ENCODE assay signal across 8 mouse cellular contexts in genomic region chr3:127498742-127499400, GRCm38 (mm10). TPM values are rescaled to one million over a fixed set of nuclear protein-coding genes. Genes with fewer than 3 reads are reported as not detected.
DNase-seq lines count a peak whose midpoint lies in the region; ATAC-seq lines count a peak whose summit lies in the region.

Ank2 (minus strand) TSS chr3:127499350.

- 0 out of 2 replicates have a peak within 1 kb of the TSS, but pooled peaks have one; percentile 3 for H3K27ac ChIP-seq in forebrain, embryonic 13.5 days
- peak within 1 kb of the TSS; percentile 85 for H3K27ac ChIP-seq in heart, embryonic 16.5 days (ENCODE audit: low read length)

- H3K4me3 ChIP-seq in forebrain, embryonic 13.5 days, result peak within 1 kb of the TSS; percentile 68
- H3K4me3 ChIP-seq in heart, embryonic 16.5 days (ENCODE audit: low read length), result peak within 1 kb of the TSS; percentile 70

- H3K9ac ChIP-seq in forebrain, embryonic 13.5 days, result peak within 1 kb of the TSS; percentile 85
- peak within 1 kb of the TSS; percentile 86 for H3K9ac ChIP-seq in heart, embryonic 16.5 days (ENCODE audit: low read length)

- peaks cover 12% of the 10 kb centered on the region for H3K27me3 ChIP-seq in forebrain, embryonic 13.5 days
- H3K27me3 ChIP-seq in heart, embryonic 16.5 days (ENCODE audit: control insufficient read depth, insufficient read depth, low read length), result peaks cover 8% of the 10 kb centered on the region

- peaks cover 5% of the 10 kb centered on the region for H3K9me3 ChIP-seq in forebrain, embryonic 13.5 days (replicated peaks)
- H3K9me3 ChIP-seq in heart, embryonic 16.5 days (replicated peaks; ENCODE audit: control insufficient read depth, low read length), result 0 out of 2 replicates have a peak, but pooled peaks cover 4% of the 10 kb centered on the region

- peaks cover 6% of the 10 kb centered on the region; the same call in 1 of the 2 replicates for H3K4me1 ChIP-seq in forebrain, embryonic 13.5 days
- H3K4me1 ChIP-seq in heart, embryonic 16.5 days (ENCODE audit: control insufficient read depth, insufficient read depth, low read length), result no peaks in the 10 kb centered on the region

- under 1% methylated on average over 51 of the region's 62 CpGs for WGBS in forebrain, embryonic 13.5 days
- WGBS in heart, embryonic 16.5 days, result under 1% methylated on average over 62 of the region's 62 CpGs

- ATAC-seq in forebrain, embryonic 13.5 days, result peak; percentile 78
- ATAC-seq in heart, embryonic 16.5 days (replicated peaks; ENCODE audit: extremely low read depth, insufficient read depth, low FRiP score), result peak; percentile 76

- H3K4me2 ChIP-seq in forebrain, embryonic 13.5 days, result peak within 1 kb of the TSS; percentile 89
- peak within 1 kb of the TSS; percentile 98 for H3K4me2 ChIP-seq in heart, embryonic 16.5 days (ENCODE audit: low read depth, low read length)

- peak; percentile 77 for DNase-seq in MN1 (ENCODE audit: low spot score)
- DNase-seq in brain, adult 2 months (ENCODE audit: low read depth, low spot score), result peak; percentile 80
- peak; percentile 59 to 67 for DNase-seq in layer of hippocampus, postnatal 10 days (ENCODE audit: low spot score in 2 of 2)
- DNase-seq in lung, postnatal 14 days, result peak; percentile 7
- DNase-seq in right cerebral cortex, postnatal 14 days, result peak; percentile 70
- DNase-seq in thymus, adult 18-20 months, result no peak

- H3K36me3 ChIP-seq in forebrain, embryonic 13.5 days (ENCODE audit: poor library complexity, severe bottlenecking), result no peaks in the 10 kb centered on the region
- no peaks in the 10 kb centered on the region for H3K36me3 ChIP-seq in heart, embryonic 16.5 days (ENCODE audit: control insufficient read depth, insufficient read depth)

RNA-seq across cellular contexts. Expression of gene Ank2, which starts in this region (rescaled TPM):
- 122 and 125 TPM in 2 replicates for polyA plus RNA-seq in forebrain, embryonic 13.5 days (2015; fragmentation: Nextera tagmentation; extraction: Ambion mirVana)
- 38.9 and 44.4 TPM in 2 replicates for polyA plus RNA-seq in heart, embryonic 16.5 days (2015; fragmentation: Nextera tagmentation; extraction: Ambion mirVana)
- 100 to 1,000 TPM; 884 to 907 TPM for total RNA-seq in layer of hippocampus, postnatal 10 days (2021)

Comparison
In these comparisons a context has a peak if more than half of its experiments do, and no peak if none do; other contexts are left out.
1. DNase-seq: peak in MN1 (single experiment), brain, adult 2 months (single experiment), layer of hippocampus, postnatal 10 days (2 of 2), lung, postnatal 14 days (single experiment) and right cerebral cortex, postnatal 14 days (single experiment); none in thymus, adult 18-20 months (0 of 2).